Mouse (Mus musculus) myocyte (in vitro differentiated cells): ENCODE measurements around the gene Pdcd2l. TPM values are rescaled to one million over a fixed set of nuclear protein-coding genes. Genes with fewer than 3 reads are reported as not detected.

Experiments used
- H3K27me3 ChIP-seq: one replicate; pipeline ENCODE4 v1.6.1; 2011; ENCODE audit not compliant: control insufficient read depth, insufficient read depth, insufficient read length
- H3K36me3 ChIP-seq: one replicate; pipeline ENCODE4 v1.6.1; 2011; ENCODE audit not compliant: control insufficient read depth, insufficient read depth
- H3K4me2 ChIP-seq: one replicate; pipeline ENCODE4 v1.6.1; 2011; ENCODE audit warnings: low read depth, control low read depth
- H3K4me3 ChIP-seq: one replicate; pipeline ENCODE4 v1.5.1; 2011; ENCODE audit warnings: mild to moderate bottlenecking, control low read depth, moderate library complexity
- H3K79me2 ChIP-seq: one replicate; pipeline ENCODE4 v1.6.1; 2011; ENCODE audit not compliant: control insufficient read depth, insufficient read depth
- H3ac ChIP-seq: one replicate; pipeline ENCODE4 v1.6.1; 2011; ENCODE audit not compliant: control insufficient read depth, insufficient read length
- CEBPB ChIP-seq: IDR thresholded peaks from 2 replicates; pipeline ENCODE4 v1.6.1; 2011; ENCODE audit warnings: mild to moderate bottlenecking, moderate library complexity; ENCODE audit not compliant: poor library complexity, insufficient read depth, severe bottlenecking
- E2F4 ChIP-seq: IDR thresholded peaks from one replicate; pipeline ENCODE4 v1.6.1; 2011; ENCODE audit warnings: mild to moderate bottlenecking, control low read depth, moderate library complexity; ENCODE audit not compliant: insufficient read depth
- MAX ChIP-seq: IDR thresholded peaks from one replicate; pipeline ENCODE4 v1.6.1; 2011; ENCODE audit warnings: low read depth, mild to moderate bottlenecking, control low read depth
- MYOD1 ChIP-seq, 3 experiments: IDR thresholded peaks; one replicate each; pipeline ENCODE4 v1.6.1; 2011; ENCODE audit warnings: control low read depth in 2 of 3, low read depth in 2 of 3, mild to moderate bottlenecking in 2 of 3, moderate library complexity in 1 of 3; ENCODE audit not compliant: insufficient read length in 2 of 3, control insufficient read depth in 1 of 3
- MYOG ChIP-seq, 3 experiments: IDR thresholded peaks; one replicate each; pipeline ENCODE4 v1.6.1; 2011; ENCODE audit warnings: control low read depth in 2 of 3, low read depth in 2 of 3, mild to moderate bottlenecking in 2 of 3; ENCODE audit not compliant: insufficient read length in 2 of 3, control insufficient read depth in 1 of 3, insufficient read depth in 1 of 3
- POLR2A ChIP-seq: IDR thresholded peaks from one replicate; pipeline ENCODE4 v1.6.1; 2011; ENCODE audit warnings: low read depth, mild to moderate bottlenecking, control low read depth, moderate library complexity; ENCODE audit not compliant: insufficient read length
- POLR2AphosphoS2 ChIP-seq: IDR thresholded peaks from one replicate; pipeline ENCODE4 v1.6.1; 2011; ENCODE audit warnings: low read depth, control low read depth; ENCODE audit not compliant: insufficient read length
- REST ChIP-seq: IDR thresholded peaks from one replicate; pipeline ENCODE4 v1.6.1; 2011; ENCODE audit warnings: mild to moderate bottlenecking, control low read depth, moderate library complexity; ENCODE audit not compliant: insufficient read depth, insufficient read length
- SRF ChIP-seq: IDR thresholded peaks from one replicate; pipeline ENCODE4 v1.6.1; 2011; ENCODE audit warnings: low read depth; ENCODE audit not compliant: control insufficient read depth, insufficient read length
- TCF12 ChIP-seq: IDR thresholded peaks from one replicate; pipeline ENCODE4 v1.6.1; 2011; ENCODE audit warnings: mild to moderate bottlenecking, control low read depth; ENCODE audit not compliant: poor library complexity, insufficient read depth, severe bottlenecking
- TCF3 ChIP-seq: IDR thresholded peaks from one replicate; pipeline ENCODE4 v1.6.1; 2011; ENCODE audit warnings: low read depth, control low read depth; ENCODE audit not compliant: insufficient read length
- USF1 ChIP-seq: IDR thresholded peaks from one replicate; pipeline ENCODE4 v1.6.1; 2011; ENCODE audit warnings: low read depth, mild to moderate bottlenecking, control low read depth, moderate library complexity
- polyA plus RNA-seq: library from polyadenylated mRNA; unstranded; fragments of >200 nt; fragmentation: generic; extraction: Trizol; gene quantifications from one replicate; pipeline ENCODE4 v1.2.1, GENCODE M21; 2012; ENCODE audit warnings: missing spikeins

Gene Pdcd2l
- polyA plus RNA-seq, 1 experiment = 48.4 TPM

DNA sequence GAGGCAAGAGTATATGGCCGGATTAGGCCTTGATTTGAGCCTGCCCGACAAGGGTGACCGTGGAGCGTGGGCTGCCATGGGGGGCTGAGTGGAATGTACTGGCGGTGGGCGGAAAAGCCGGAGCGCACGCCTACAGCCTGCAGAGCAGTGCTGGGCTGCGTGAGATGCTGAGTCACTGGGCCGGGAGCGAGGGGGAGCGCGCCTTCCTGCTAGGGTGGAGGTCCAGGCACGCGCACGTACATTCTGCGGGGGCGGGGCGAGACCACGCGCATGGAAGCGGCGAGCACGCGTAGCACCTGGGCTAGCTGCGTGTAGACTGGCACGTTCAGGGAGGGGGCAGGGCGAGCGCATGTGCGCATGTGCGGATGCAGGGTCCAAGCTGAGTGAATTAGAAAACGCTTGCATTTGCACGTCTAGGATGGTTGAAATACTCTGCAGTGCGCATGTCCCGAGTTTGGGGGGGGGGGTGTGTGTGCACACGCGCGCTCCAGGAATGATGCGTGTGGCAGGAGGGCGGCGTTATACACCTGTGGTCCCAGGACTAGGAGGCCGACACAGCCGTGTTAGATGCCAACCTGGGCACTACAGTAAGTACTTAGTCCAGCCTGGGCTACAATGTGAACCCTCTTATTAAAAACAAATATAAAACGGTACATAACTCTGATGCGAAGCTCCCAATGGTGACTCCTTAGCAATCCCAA is 37.6 kb upstream of the Pdcd2l start:
- peak overlapping the region; percentile 24 for H3ac ChIP-seq
- TF ChIP-seq POLR2AphosphoS2 (peak; percentile 99), E2F4 (no peak), REST (no peak), USF1 (no peak), POLR2A (peak; percentile 86), MAX (no peak), TCF12 (no peak), CEBPB (no peak), TCF3 (peak; percentile 9), MYOD1 (IDR thresholded peaks at IDR 0.05; ENCODE audit: control insufficient read depth in 1 of 3, insufficient read length in 2 of 3, low read depth in 2 of 3) (peak in 2 of 3 experiments; percentile 81 to 93), SRF (peak; percentile 50), MYOG (IDR thresholded peaks at IDR 0.05; ENCODE audit: control insufficient read depth in 1 of 3, insufficient read depth in 1 of 3, insufficient read length in 2 of 3, low read depth in 2 of 3) (peak in 2 of 3 experiments; percentile 65 to 71)
- peaks cover 9% of the 10 kb centered on the region for H3K36me3 ChIP-seq
- peaks cover 9% of the 10 kb centered on the region for H3K79me2 ChIP-seq
- no peaks in the 10 kb centered on the region for H3K27me3 ChIP-seq
- peak overlapping the region; percentile 99 for H3K4me2 ChIP-seq
- H3K4me3 ChIP-seq = peak overlapping the region; percentile 41

DNA sequence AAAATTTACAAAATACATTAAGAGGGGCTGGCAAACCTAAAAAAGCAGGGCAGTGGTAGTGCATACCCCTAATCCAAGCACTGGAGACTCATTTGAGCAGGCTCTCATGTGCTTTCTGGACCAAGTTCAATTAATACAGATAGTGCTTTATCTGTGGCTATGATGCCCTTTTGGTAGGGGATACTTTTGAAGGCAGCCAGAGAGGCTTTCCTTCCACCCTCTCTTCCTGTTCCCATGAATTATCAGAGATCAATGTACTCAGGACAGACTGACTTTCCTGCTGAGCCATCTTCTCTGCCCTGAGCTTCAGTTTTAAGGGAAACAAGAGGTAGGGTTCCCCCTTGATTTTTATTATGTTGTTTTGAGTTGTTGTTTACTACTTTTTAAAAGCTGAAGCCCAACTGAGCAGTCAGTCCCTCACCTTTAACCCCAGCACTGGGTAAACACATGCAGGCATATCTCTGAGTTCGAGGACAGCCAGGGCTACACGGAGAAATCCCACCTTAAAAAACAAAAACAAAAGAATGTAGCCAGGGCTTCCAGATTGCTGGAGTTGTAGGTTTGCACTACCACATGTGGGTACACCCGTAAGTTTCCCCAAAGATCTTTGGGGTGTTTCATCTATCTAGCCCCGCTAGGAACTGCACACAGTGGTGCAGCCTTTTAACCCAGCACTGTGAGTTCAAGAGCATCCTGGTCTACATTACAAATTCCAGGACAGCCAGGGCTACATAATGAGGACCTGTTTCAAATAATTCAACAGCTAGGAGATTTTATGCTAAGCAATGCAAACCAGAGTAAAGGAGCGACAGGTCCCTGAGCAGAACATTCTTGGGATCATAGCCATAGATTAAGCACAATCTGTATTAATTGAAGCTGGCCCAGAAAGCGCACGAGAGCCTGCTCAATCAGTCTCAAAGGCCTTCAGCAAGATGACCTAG is 36.6 kb upstream of the Pdcd2l start:
- Histone ChIP-seq H3K36me3 (peaks cover 3% of the 10 kb centered on the region), H3ac (peak overlapping the region; percentile 24), H3K27me3 (no peaks in the 10 kb centered on the region), H3K79me2 (peaks cover 19% of the 10 kb centered on the region), H3K4me2 (peak overlapping the region; percentile 99), H3K4me3 (peak overlapping the region; percentile 41)
- no peak for TF ChIP-seq POLR2AphosphoS2

DNA sequence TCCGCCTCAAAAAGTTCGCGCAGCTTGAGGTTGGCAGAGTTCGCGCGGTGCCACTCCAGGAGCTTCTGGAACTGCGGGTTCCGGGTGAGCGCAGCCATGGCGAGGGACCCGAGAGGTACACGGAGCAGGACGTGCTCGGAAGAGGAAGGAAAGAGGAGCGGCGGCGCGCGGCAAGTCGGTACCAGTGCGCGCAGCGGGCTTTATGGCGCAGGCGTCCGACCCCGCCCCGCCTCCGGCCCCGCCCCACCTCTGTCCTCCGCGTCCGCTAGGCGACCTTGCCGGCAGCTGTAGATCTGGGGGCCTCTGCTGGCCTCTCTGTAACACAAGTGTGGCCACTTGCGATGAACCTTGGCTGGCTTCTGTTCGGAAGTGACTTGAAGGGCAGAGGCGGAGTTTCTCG is 33.7 kb upstream of the Pdcd2l start, which contains the start of gene Gpi1:
Gene Gpi1, minus strand, starts transcription at position 221 of the 400 bp plus-strand sequence.
- peak; percentile 18 for TF ChIP-seq E2F4
- peak in 2 of 3 experiments; percentile 28 to 64 for TF ChIP-seq MYOD1 (IDR thresholded peaks at IDR 0.05; ENCODE audit: control insufficient read depth in 1 of 3, insufficient read length in 2 of 3, low read depth in 2 of 3)
- peak; percentile 94 for TF ChIP-seq POLR2A
- peak; percentile 98 for TF ChIP-seq POLR2AphosphoS2
- TF ChIP-seq MYOG (IDR thresholded peaks at IDR 0.05; ENCODE audit: control insufficient read depth in 1 of 3, insufficient read depth in 1 of 3, insufficient read length in 2 of 3, low read depth in 2 of 3) = peak in 2 of 3 experiments; percentile 3 to 63
- no peak for TF ChIP-seq TCF3
- Histone ChIP-seq H3K27me3 (no peaks in the 10 kb centered on the region), H3K79me2 (peaks cover 49% of the 10 kb centered on the region), H3K4me3 (peak within 1 kb of the TSS; percentile 85), H3ac (peak within 1 kb of the TSS; percentile 13), H3K36me3 (peaks cover 7% of the 10 kb centered on the region), H3K4me2 (peak within 1 kb of the TSS; percentile 77)

DNA sequence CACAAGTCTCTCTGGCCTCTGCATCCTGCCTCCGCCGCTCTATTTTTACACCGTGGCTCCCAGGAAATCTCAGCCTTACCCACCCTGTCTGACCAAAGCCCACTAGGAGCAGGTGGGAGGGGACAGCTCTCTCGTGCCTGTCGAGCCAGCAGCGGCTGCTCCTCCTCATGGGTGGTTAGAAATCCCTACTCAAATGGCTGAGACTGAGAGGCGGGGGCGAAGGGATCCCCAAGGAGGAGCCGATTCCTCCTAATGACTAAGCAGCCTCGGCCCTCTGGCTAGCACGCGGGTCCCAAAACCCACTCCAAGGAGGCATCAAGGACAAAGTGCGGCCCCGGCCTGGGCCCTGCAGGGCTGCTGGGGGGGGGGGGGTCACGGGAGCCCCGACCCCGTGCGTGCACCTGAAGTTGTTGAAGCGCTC is 33.2 kb upstream of the Pdcd2l start:
- TF ChIP-seq TCF3 = no peak
- peak in 2 of 3 experiments; percentile 34 to 63 for TF ChIP-seq MYOD1 (IDR thresholded peaks at IDR 0.05; ENCODE audit: control insufficient read depth in 1 of 3, insufficient read length in 2 of 3, low read depth in 2 of 3)
- TF ChIP-seq MYOG (IDR thresholded peaks at IDR 0.05; ENCODE audit: control insufficient read depth in 1 of 3, insufficient read depth in 1 of 3, insufficient read length in 2 of 3, low read depth in 2 of 3) = peak in 1 of 3 experiments; percentile 70
- TF ChIP-seq MAX = no peak
- Histone ChIP-seq H3K36me3 (peaks cover 7% of the 10 kb centered on the region), H3K79me2 (peaks cover 49% of the 10 kb centered on the region), H3K4me3 (peak overlapping the region; percentile 85), H3K27me3 (no peaks in the 10 kb centered on the region), H3ac (peak overlapping the region; percentile 13), H3K4me2 (peak overlapping the region; percentile 74)

DNA sequence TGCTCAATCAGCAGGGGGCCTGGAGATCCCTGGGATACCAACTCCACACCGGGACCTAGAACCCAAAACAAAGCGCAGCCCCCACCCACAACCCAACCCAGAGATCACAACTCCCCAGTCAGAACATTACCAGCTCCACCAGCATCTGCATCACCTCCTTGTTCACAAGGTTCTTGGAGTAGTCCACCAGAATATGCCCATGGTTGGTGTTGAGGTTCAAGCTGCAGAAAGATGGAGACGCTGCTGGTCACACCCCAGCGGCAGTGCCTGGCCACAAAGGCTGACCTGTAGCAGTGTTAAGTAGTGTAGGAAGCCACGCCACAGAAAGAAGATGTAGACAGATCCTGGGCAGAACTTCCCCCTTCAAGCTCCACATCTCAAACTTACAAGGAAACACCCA is 32.7 kb upstream of the Pdcd2l start:
- peaks cover 52% of the 10 kb centered on the region for H3K79me2 ChIP-seq
- H3K4me3 ChIP-seq = peak overlapping the region; percentile 85
- H3K27me3 ChIP-seq = no peaks in the 10 kb centered on the region
- H3K36me3 ChIP-seq = peaks cover 7% of the 10 kb centered on the region
- H3K4me2 ChIP-seq = peak overlapping the region; percentile 74
- no peak for TF ChIP-seq TCF12
- no peak for TF ChIP-seq CEBPB
- no peak for TF ChIP-seq SRF
- no peak for TF ChIP-seq TCF3
- TF ChIP-seq REST = no peak
- TF ChIP-seq MYOD1 (IDR thresholded peaks at IDR 0.05; ENCODE audit: control insufficient read depth in 1 of 3, insufficient read length in 2 of 3, low read depth in 2 of 3) = no peak
- no peak for TF ChIP-seq E2F4
- TF ChIP-seq POLR2A = no peak
- no peak for TF ChIP-seq USF1
- no peak for TF ChIP-seq POLR2AphosphoS2
- H3ac ChIP-seq = peak overlapping the region; percentile 13
